Mouse (Mus musculus): ENCODE measurements around the gene Ankrd42.

Ankrd42 gene

GRCm38 (mm10) chr7:92637021-92637625 lies at the start of gene Ankrd42:
TSS of gene Ankrd42 (minus strand) at chr7:92637142.
- peak; percentile 89 for DNase-seq (ENCODE audit: low spot score)

GRCm38 (mm10) chr7:92677346-92677745 lies 40.4 kb upstream of the Ankrd42 start:
- DNase-seq (ENCODE audit: low spot score) = no peak

GRCm38 (mm10) chr7:92675131-92675530 lies 38.2 kb upstream of the Ankrd42 start:
- DNase-seq (ENCODE audit: low spot score) = no peak

GRCm38 (mm10) chr7:92669507-92670471 lies 32.8 kb upstream of the Ankrd42 start, which contains the start of gene Pcf11:
TSS of gene Pcf11 (minus strand) at chr7:92669934.
- peak; percentile 97 for DNase-seq (ENCODE audit: low spot score)

- peak; percentile 61 for DNase-seq (ENCODE audit: low spot score)
Observed at GRCm38 (mm10) chr7:92668791-92669506, 32.0 kb upstream of the Ankrd42 start.

- DNase-seq (ENCODE audit: low spot score) = peak; percentile 13
Observed at GRCm38 (mm10) chr7:92666274-92666820, 29.4 kb upstream of the Ankrd42 start.

- DNase-seq (ENCODE audit: low spot score) = no peak
Observed at GRCm38 (mm10) chr7:92658050-92658449, 21.1 kb upstream of the Ankrd42 start.

- DNase-seq (ENCODE audit: low spot score) = no peak
Observed at GRCm38 (mm10) chr7:92656386-92656785, 19.4 kb upstream of the Ankrd42 start.

GRCm38 (mm10) chr7:92653329-92653728 lies 16.4 kb upstream of the Ankrd42 start:
- DNase-seq (ENCODE audit: low spot score) = no peak

GRCm38 (mm10) chr7:92647790-92648189 lies 10.8 kb upstream of the Ankrd42 start:
- DNase-seq (ENCODE audit: low spot score) = no peak

- DNase-seq (ENCODE audit: low spot score) = no peak
Observed at GRCm38 (mm10) chr7:92642358-92642757, 5.4 kb upstream of the Ankrd42 start.

- no peak for DNase-seq (ENCODE audit: low spot score)
Observed at GRCm38 (mm10) chr7:92638050-92638449, 1.1 kb upstream of the Ankrd42 start.

- DNase-seq (ENCODE audit: low spot score) = no peak
Observed at GRCm38 (mm10) chr7:92636295-92637011, 489 bp downstream of the Ankrd42 start.

- peak; percentile 70 for DNase-seq (ENCODE audit: low spot score)
Observed at GRCm38 (mm10) chr7:92630167-92630566, 6.8 kb downstream of the Ankrd42 start.

GRCm38 (mm10) chr7:92624488-92624887 lies 12.5 kb downstream of the Ankrd42 start:
- no peak for DNase-seq (ENCODE audit: low spot score)

GRCm38 (mm10) chr7:92610830-92611229 lies 26.1 kb downstream of the Ankrd42 start:
- DNase-seq (ENCODE audit: low spot score) = no peak

- no peak for DNase-seq (ENCODE audit: low spot score)
Observed at GRCm38 (mm10) chr7:92604961-92605360, 32.0 kb downstream of the Ankrd42 start.

GRCm38 (mm10) chr7:92590842-92591241 lies 46.1 kb downstream of the Ankrd42 start:
- no peak for DNase-seq (ENCODE audit: low spot score)

GRCm38 (mm10) chr7:92589986-92590385 lies 47.0 kb downstream of the Ankrd42 start:
- no peak for DNase-seq (ENCODE audit: low spot score)

GRCm38 (mm10) chr7:92583567-92583966 lies 53.4 kb downstream of the Ankrd42 start:
- no peak for DNase-seq (ENCODE audit: low spot score)

GRCm38 (mm10) chr7:92580491-92581207 lies 56.3 kb downstream of the Ankrd42 start:
- DNase-seq (ENCODE audit: low spot score) = peak; percentile 48

All from adipocyte (in vitro differentiated cells).